Mouse (Mus musculus) erythroblast, embryonic 14.5 days (primary cell): ENCODE data around the gene Olfr1313.

Source experiments
- GATA1 ChIP-seq: IDR thresholded peaks from 2 replicates; pipeline ENCODE4 v1.6.1; 2012; ENCODE audit warnings: low read length, inconsistent platforms, mixed read lengths
- TAL1 ChIP-seq: IDR thresholded peaks from 3 replicates; pipeline ENCODE4 v1.6.1; 2012; ENCODE audit warnings: low read length, inconsistent platforms, mixed read lengths

DNA sequence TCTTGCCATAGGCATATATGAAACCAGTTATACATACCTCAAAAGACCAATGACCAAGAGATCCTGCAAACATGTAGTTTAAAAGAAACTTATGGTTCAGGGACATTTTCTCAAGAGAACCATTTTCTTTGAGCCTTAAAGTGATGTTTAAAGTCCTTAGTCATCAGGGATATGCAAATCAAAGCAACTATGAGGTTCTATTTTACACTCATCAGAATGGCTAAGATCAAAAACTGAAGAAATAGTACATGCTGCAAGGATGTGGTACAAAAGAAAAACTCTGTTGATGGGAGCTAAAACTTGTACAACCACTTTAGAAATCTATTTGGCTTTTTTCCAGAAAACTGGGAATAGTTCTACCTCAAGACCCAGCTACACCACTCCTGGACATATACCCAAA, at the start of gene Olfr1313:
- TF ChIP-seq GATA1, result no peak
- no peak for TF ChIP-seq TAL1
